Mouse (Mus musculus) heart, embryonic 10.5 days (tissue): Measurements from ENCODE around the gene Ifit1bl1. TPM values are rescaled to one million over a fixed set of nuclear protein-coding genes. Genes with fewer than 3 reads are reported as not detected.
"Not testable (repeated sequence)": the region's sequence is repeated elsewhere in the genome, so short reads cannot be mapped to it uniquely, and the experiment has no call there.

Experiments used
- DNase-seq: peaks from one replicate; pipeline ENCODE4 v3.0.0-alpha.2; 2017; ENCODE audit warnings: low spot score
- H3K27ac ChIP-seq: fragments of 300-500 bp; sonication (generic); 2 replicates; pipeline ENCODE4 v1.5.1; 2016; ENCODE audit warnings: mild to moderate bottlenecking
- H3K27me3 ChIP-seq: fragments of 300-500 bp; sonication (generic); 2 replicates; pipeline ENCODE4 v1.6.1; 2016; ENCODE audit warnings: mild to moderate bottlenecking; ENCODE audit not compliant: poor library complexity, insufficient read depth, severe bottlenecking
- H3K36me3 ChIP-seq: fragments of 300-500 bp; sonication (generic); 2 replicates; pipeline ENCODE4 v1.6.1; 2016; ENCODE audit warnings: mild to moderate bottlenecking, moderate library complexity
- H3K4me1 ChIP-seq: fragments of 300-500 bp; sonication (generic); 2 replicates; pipeline ENCODE4 v1.6.1; 2016; ENCODE audit warnings: mild to moderate bottlenecking
- H3K4me3 ChIP-seq: fragments of 300-500 bp; sonication (generic); 2 replicates; pipeline ENCODE4 v1.5.1; 2016; ENCODE audit warnings: mild to moderate bottlenecking, moderate library complexity
- H3K9me3 ChIP-seq: fragments of 300-500 bp; sonication (generic); 2 replicates; pipeline ENCODE4 v1.6.1; 2016; ENCODE audit warnings: mild to moderate bottlenecking, moderate library complexity
- WGBS: fragments of 180-500 bp; shearing (Covaris S2); methylation state at CpG from one replicate; pipeline ENCODE4 v1.1.7; 2016; 5-methylcytosine and 5-hydroxymethylcytosine counted together
- polyA plus RNA-seq: library from polyadenylated mRNA; unstranded; fragments of >200 nt; fragmentation: Nextera tagmentation; extraction: Ambion mirVana; gene quantifications from 2 replicates; pipeline ENCODE4 v1.2.1, GENCODE M21; 2016

The Ifit1bl1 gene
- polyA plus RNA-seq, 1 experiment from 2014 or later = 0.94 TPM

- not testable (repeated sequence) for H3K27ac ChIP-seq, DNase-seq, H3K4me1 ChIP-seq, H3K27me3 ChIP-seq, H3K4me3 ChIP-seq, H3K9me3 ChIP-seq, H3K36me3 ChIP-seq
- WGBS = 76% methylated on average over 6 of the region's 11 CpGs
These were observed 10.7 kb upstream of the Ifit1bl1 start for GRCm38 (mm10) chr19:34612243-34613001.

GRCm38 (mm10) chr19:34610118-34610517 is 8.4 kb upstream of the Ifit1bl1 start:
- WGBS = 71% methylated on average over 3 of the region's 3 CpGs
- H3K27me3 ChIP-seq, H3K36me3 ChIP-seq, H3K9me3 ChIP-seq, DNase-seq, H3K4me1 ChIP-seq, H3K4me3 ChIP-seq, H3K27ac ChIP-seq: not testable (repeated sequence)

- not testable (repeated sequence) for DNase-seq, H3K36me3 ChIP-seq, H3K27ac ChIP-seq, H3K4me1 ChIP-seq, H3K27me3 ChIP-seq, H3K4me3 ChIP-seq, H3K9me3 ChIP-seq
- WGBS = 44% methylated on average over 4 of the region's 4 CpGs
These were observed 5.7 kb upstream of the Ifit1bl1 start, which contains the start of gene Ifit3b for GRCm38 (mm10) chr19:34607237-34608051. Gene Ifit3b (plus strand): TSS chr19:34607970.

- WGBS = 82% methylated on average over 3 of the region's 3 CpGs
- no peaks in the 10 kb centered on the region for H3K4me1 ChIP-seq
- no peak for DNase-seq
These were observed 3.7 kb upstream of the Ifit1bl1 start for GRCm38 (mm10) chr19:34605472-34605871.

GRCm38 (mm10) chr19:34599250-34599649 is 2.5 kb downstream of the Ifit1bl1 start:
- not testable (repeated sequence) for H3K27ac ChIP-seq, H3K9me3 ChIP-seq, H3K36me3 ChIP-seq, H3K4me1 ChIP-seq, DNase-seq, H3K4me3 ChIP-seq, H3K27me3 ChIP-seq

More at GRCm38 (mm10) chr19:34605472-34605871, 3.7 kb upstream of the Ifit1bl1 start:
- Histone ChIP-seq H3K9me3 (no peaks in the 10 kb centered on the region), H3K36me3 (no peaks in the 10 kb centered on the region), H3K27ac (no peak overlapping the region), H3K4me3 (no peak overlapping the region), H3K27me3 (no peaks in the 10 kb centered on the region)

GRCm38 (mm10) chr19:34598341-34598740 is 3.4 kb downstream of the Ifit1bl1 start:
- Histone ChIP-seq H3K36me3 (no peaks in the 10 kb centered on the region), H3K4me1 (no peaks in the 10 kb centered on the region), H3K27ac (no peak overlapping the region), H3K9me3 (no peaks in the 10 kb centered on the region), H3K4me3 (no peak overlapping the region), H3K27me3 (no peaks in the 10 kb centered on the region)
- no peak for DNase-seq
- 73% methylated on average over 2 of the region's 2 CpGs for WGBS

GRCm38 (mm10) chr19:34596811-34597210 is 4.9 kb downstream of the Ifit1bl1 start:
- Histone ChIP-seq H3K27me3 (no peaks in the 10 kb centered on the region), H3K36me3 (no peaks in the 10 kb centered on the region), H3K9me3 (no peaks in the 10 kb centered on the region), H3K4me1 (no peaks in the 10 kb centered on the region), H3K27ac (no peak overlapping the region), H3K4me3 (no peak overlapping the region)
- no peak for DNase-seq

GRCm38 (mm10) chr19:34594523-34594922 is 7.2 kb downstream of the Ifit1bl1 start:
- WGBS = 74% methylated on average over 3 of the region's 3 CpGs
- not testable (repeated sequence) for H3K4me3 ChIP-seq, H3K4me1 ChIP-seq, H3K27ac ChIP-seq, DNase-seq, H3K36me3 ChIP-seq, H3K9me3 ChIP-seq, H3K27me3 ChIP-seq

- Histone ChIP-seq H3K36me3 (no peaks in the 10 kb centered on the region), H3K27ac (no peak overlapping the region), H3K27me3 (no peaks in the 10 kb centered on the region), H3K4me3 (no peak overlapping the region), H3K4me1 (no peaks in the 10 kb centered on the region), H3K9me3 (no peaks in the 10 kb centered on the region)
- DNase-seq = no peak
- 78% methylated on average over 2 of the region's 2 CpGs for WGBS
These were observed 8.3 kb downstream of the Ifit1bl1 start for GRCm38 (mm10) chr19:34593456-34593855.

GRCm38 (mm10) chr19:34588959-34589358 is 12.8 kb downstream of the Ifit1bl1 start:
- no peak overlapping the region for H3K4me3 ChIP-seq
- DNase-seq = no peak
- no peaks in the 10 kb centered on the region for H3K4me1 ChIP-seq
- no peaks in the 10 kb centered on the region for H3K9me3 ChIP-seq
- H3K36me3 ChIP-seq = no peaks in the 10 kb centered on the region
- H3K27ac ChIP-seq = no peak overlapping the region
- H3K27me3 ChIP-seq = no peaks in the 10 kb centered on the region

- H3K27me3 ChIP-seq, H3K27ac ChIP-seq, H3K4me3 ChIP-seq, H3K9me3 ChIP-seq, DNase-seq, H3K36me3 ChIP-seq, H3K4me1 ChIP-seq: not testable (repeated sequence)
- WGBS = 83% methylated on average over 8 of the region's 12 CpGs
These were observed 13.7 kb downstream of the Ifit1bl1 start for GRCm38 (mm10) chr19:34587898-34588692.

- not testable (repeated sequence) for H3K9me3 ChIP-seq, H3K27me3 ChIP-seq, H3K4me1 ChIP-seq, H3K27ac ChIP-seq, H3K36me3 ChIP-seq, H3K4me3 ChIP-seq, DNase-seq
- 62% methylated on average over 5 of the region's 5 CpGs for WGBS
These were observed 15.9 kb downstream of the Ifit1bl1 start for GRCm38 (mm10) chr19:34585740-34586458.
